Mouse (Mus musculus): ENCODE measurements at regions not wholly inside any gene's neighbourhood (a gene's known extent, or its start where the extent isn't known, plus 50 kb on each side); places are given as distances from the start of the nearest gene placed in this dataset.

DNA sequence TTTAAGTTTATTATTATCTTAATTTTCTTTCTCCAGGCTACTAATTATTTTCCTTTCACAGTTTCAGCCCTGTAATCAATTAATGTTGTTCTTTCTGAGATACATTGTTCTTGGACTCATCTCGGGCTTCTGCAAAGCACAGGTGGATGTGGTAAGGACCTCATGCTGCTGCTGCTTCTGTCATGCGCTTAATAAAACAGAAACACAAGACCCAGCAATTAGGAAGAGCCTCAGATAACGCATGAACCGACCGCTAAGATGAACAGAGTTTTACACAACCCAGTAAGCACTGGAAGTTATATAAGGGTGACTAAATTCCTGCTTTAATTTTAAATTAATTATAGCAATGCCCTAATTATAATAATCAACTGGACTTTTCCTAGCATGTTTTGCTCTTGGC, 70.7 kb upstream of the Gk2 start:
- no peak for TF ChIP-seq NELFE (IDR thresholded peaks at IDR 0.05; ENCODE audit: low read depth, low read length)
- no peak for TF ChIP-seq MYB (IDR thresholded peaks at IDR 0.05; ENCODE audit: low read depth, low read length)
- no peak for TF ChIP-seq CTCF (IDR thresholded peaks at IDR 0.05 in 2 of 3, conservative IDR thresholded peaks at IDR 0.05 in 1 of 3; ENCODE audit: control insufficient read depth in 1 of 3, insufficient read depth in 1 of 3, low read depth in 2 of 3, low read length in 3 of 3, poor library complexity in 1 of 3, severe bottlenecking in 1 of 3)
- no peak for TF ChIP-seq SIN3A (IDR thresholded peaks at IDR 0.05; ENCODE audit: low read length)
- no peak for TF ChIP-seq E2F4 (IDR thresholded peaks at IDR 0.05; ENCODE audit: borderline replicate concordance, low read depth, low read length)
- TF ChIP-seq KAT2A (conservative IDR thresholded peaks at IDR 0.05; ENCODE audit: low read depth, low read length), result no peak
- no peak for TF ChIP-seq ZC3H11A (IDR thresholded peaks at IDR 0.05; ENCODE audit: low read depth, low read length)
- TF ChIP-seq RCOR1 (IDR thresholded peaks at IDR 0.05; ENCODE audit: low read depth, low read length), result no peak
- no peak for TF ChIP-seq UBTF (IDR thresholded peaks at IDR 0.05; ENCODE audit: borderline replicate concordance, insufficient read depth, low read depth, low read length)
- no peak for TF ChIP-seq MAZ (IDR thresholded peaks at IDR 0.05; ENCODE audit: low read depth, low read length)
- TF ChIP-seq CHD2 (IDR thresholded peaks at IDR 0.05; ENCODE audit: low read length), result no peak
- Histone ChIP-seq H3K36me3 (ENCODE audit: control insufficient read depth in 1 of 2, insufficient read depth in 2 of 2, low read length in 2 of 2) (no peaks in the 10 kb centered on the region), H3K27me3 (ENCODE audit: control insufficient read depth in 1 of 2, insufficient read depth in 2 of 2, low read length in 2 of 2) (no peaks in the 10 kb centered on the region), H3K4me1 (ENCODE audit: control insufficient read depth in 1 of 2, insufficient read depth in 2 of 2, low read length in 2 of 2) (no peaks in the 10 kb centered on the region), H3K4me3 (ENCODE audit: control insufficient read depth in 1 of 2, insufficient read depth in 1 of 2, low read depth in 2 of 2, low read length in 2 of 2) (no peak overlapping the region), H3K79me2 (ENCODE audit: control insufficient read depth, insufficient read depth, low read length, poor library complexity) (no peaks in the 10 kb centered on the region), H3K9ac (ENCODE audit: control insufficient read depth, low read depth, low read length, poor library complexity, severe bottlenecking) (no peak overlapping the region), H3K27ac (ENCODE audit: control insufficient read depth, low read depth, low read length) (no peak overlapping the region), H3K9me3 (replicated peaks; ENCODE audit: insufficient read depth, low read length) (no peaks in the 10 kb centered on the region)
- DNase-seq (ENCODE audit: low read depth, low spot score), result no peak

All from MEL (cell line).